Mouse (Mus musculus) midbrain, embryonic 15.5 days (tissue): Measurements from ENCODE around the gene Tnfsf18. TPM values are rescaled to one million over a fixed set of nuclear protein-coding genes. Genes with fewer than 3 reads are reported as not detected.

Source experiments
- ATAC-seq: fragments of 200-750 bp; cut with Nextera tagmentation; replicated peaks from 2 replicates; pipeline ENCODE4 v1.8.0; 2017; ENCODE audit warnings: moderate TSS enrichment
- H3K27ac ChIP-seq: fragments of 300-500 bp; sonication (generic); 2 replicates; pipeline ENCODE4 v1.5.1; 2015; ENCODE audit warnings: mild to moderate bottlenecking, inconsistent platforms
- H3K27me3 ChIP-seq: fragments of 300-500 bp; sonication (generic); replicated peaks from 2 replicates; pipeline ENCODE4 v1.6.1; 2015; ENCODE audit warnings: inconsistent platforms
- H3K36me3 ChIP-seq: fragments of 300-500 bp; sonication (generic); replicated peaks from 2 replicates; pipeline ENCODE4 v1.6.1; 2015; ENCODE audit warnings: inconsistent platforms
- H3K4me1 ChIP-seq: fragments of 300-500 bp; sonication (generic); 2 replicates; pipeline ENCODE4 v1.6.1; 2015; ENCODE audit warnings: inconsistent platforms
- H3K4me2 ChIP-seq: fragments of 300-500 bp; sonication (generic); 2 replicates; pipeline ENCODE4 v1.6.1; 2015; ENCODE audit warnings: inconsistent platforms, mild to moderate bottlenecking, moderate library complexity
- H3K4me3 ChIP-seq: fragments of 300-500 bp; sonication (generic); 2 replicates; pipeline ENCODE4 v1.5.1; 2015; ENCODE audit warnings: mild to moderate bottlenecking, inconsistent platforms
- H3K9ac ChIP-seq: fragments of 300-500 bp; sonication (generic); 2 replicates; pipeline ENCODE4 v1.6.1; 2015; ENCODE audit warnings: mild to moderate bottlenecking, inconsistent platforms
- H3K9me3 ChIP-seq: fragments of 300-500 bp; sonication (generic); 2 replicates; pipeline ENCODE4 v1.6.1; 2016; ENCODE audit warnings: inconsistent platforms
- WGBS: fragments of 180-500 bp; shearing (Covaris S2); methylation state at CpG from one replicate; pipeline ENCODE4 v1.1.7; 2015; ENCODE audit warnings: mixed read lengths; 5-methylcytosine and 5-hydroxymethylcytosine counted together
- polyA plus RNA-seq: library from polyadenylated mRNA; unstranded; fragments of >200 nt; fragmentation: Nextera tagmentation; extraction: Ambion mirVana; gene quantifications from 2 replicates; pipeline ENCODE4 v1.2.1, GENCODE M21; 2015

The Tnfsf18 gene
- polyA plus RNA-seq, 1 experiment from 2014 or later, result not detected

- no peak overlapping the region for H3K27ac ChIP-seq
- 80% methylated on average over 4 of the region's 4 CpGs for WGBS
Observed at GRCm38 (mm10) chr1:161500811-161501146, 6.3 kb downstream of the Tnfsf18 start.

DNA sequence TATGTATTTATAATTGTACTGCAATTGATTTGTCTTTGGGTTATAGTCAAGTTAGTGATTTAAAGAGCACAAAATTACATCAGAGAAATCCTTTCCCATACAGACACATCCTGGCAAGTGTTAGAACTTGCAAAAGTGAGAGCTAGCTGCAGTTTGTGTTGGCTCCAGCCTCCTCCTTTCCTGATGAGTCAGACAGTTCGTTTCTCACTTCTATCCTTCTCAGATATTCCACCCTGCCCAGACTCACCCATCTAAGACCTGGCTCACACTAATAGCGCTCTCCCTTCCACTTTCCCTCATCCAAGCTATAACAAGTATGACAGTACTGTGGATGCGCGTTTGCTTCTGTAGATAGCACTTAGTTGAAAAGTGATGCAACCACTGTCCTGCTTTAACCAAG lies 11.9 kb downstream of the Tnfsf18 start:
- Histone ChIP-seq H3K36me3 (no peaks in the 10 kb centered on the region), H3K27ac (no peak overlapping the region), H3K4me1 (no peaks in the 10 kb centered on the region), H3K9me3 (no peaks in the 10 kb centered on the region), H3K4me3 (no peak overlapping the region), H3K27me3 (no peaks in the 10 kb centered on the region), H3K4me2 (no peak overlapping the region), H3K9ac (no peak overlapping the region)
- 88% methylated on average over 4 of the region's 4 CpGs for whole genome bisulfite sequencing
- ATAC-seq, result no peak

More at GRCm38 (mm10) chr1:161500811-161501146, 6.3 kb downstream of the Tnfsf18 start:
- Histone ChIP-seq H3K4me1 (no peaks in the 10 kb centered on the region), H3K4me2 (no peak overlapping the region), H3K36me3 (no peaks in the 10 kb centered on the region), H3K27me3 (no peaks in the 10 kb centered on the region), H3K9ac (no peak overlapping the region), H3K9me3 (no peaks in the 10 kb centered on the region), H3K4me3 (no peak overlapping the region)
- no peak for ATAC-seq

DNA sequence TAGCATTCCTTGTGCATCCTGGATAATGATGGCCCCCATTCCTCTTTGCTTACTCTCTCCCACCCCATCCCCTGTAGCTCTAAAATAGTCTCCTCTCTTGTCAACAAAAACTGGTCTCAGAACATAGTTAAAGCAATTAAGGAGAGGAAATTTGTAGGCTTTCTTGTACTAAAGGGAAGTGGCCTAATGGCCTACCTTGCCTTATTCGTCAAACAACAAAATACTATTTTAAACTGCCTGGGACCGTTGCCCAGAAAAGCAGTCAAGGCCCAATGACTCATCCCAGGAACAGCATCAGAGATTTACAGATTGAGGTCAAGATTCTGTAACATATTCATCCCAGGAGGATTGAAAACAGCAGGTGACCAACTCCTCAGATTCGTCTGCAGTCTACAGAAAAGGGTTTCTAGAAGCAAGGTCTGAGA lies 13.2 kb downstream of the Tnfsf18 start:
- no peak for ATAC-seq
- no peak overlapping the region for H3K27ac ChIP-seq
- H3K36me3 ChIP-seq, result no peaks in the 10 kb centered on the region
- H3K9me3 ChIP-seq, result no peaks in the 10 kb centered on the region
- no peak overlapping the region for H3K4me3 ChIP-seq
- 71% methylated on average over 3 of the region's 3 CpGs for WGBS
- H3K27me3 ChIP-seq, result no peaks in the 10 kb centered on the region
- H3K4me1 ChIP-seq, result no peaks in the 10 kb centered on the region
- H3K4me2 ChIP-seq, result no peak overlapping the region
- H3K9ac ChIP-seq, result no peak overlapping the region

- Histone ChIP-seq H3K27me3 (no peaks in the 10 kb centered on the region), H3K4me3 (no peak overlapping the region), H3K4me1 (no peaks in the 10 kb centered on the region), H3K27ac (no peak overlapping the region), H3K9me3 (no peaks in the 10 kb centered on the region), H3K9ac (no peak overlapping the region), H3K36me3 (no peaks in the 10 kb centered on the region), H3K4me2 (no peak overlapping the region)
- WGBS, result 79% methylated on average over 3 of the region's 3 CpGs
- ATAC-seq, result no peak
Observed at GRCm38 (mm10) chr1:161517355-161517754, 22.9 kb downstream of the Tnfsf18 start.

DNA sequence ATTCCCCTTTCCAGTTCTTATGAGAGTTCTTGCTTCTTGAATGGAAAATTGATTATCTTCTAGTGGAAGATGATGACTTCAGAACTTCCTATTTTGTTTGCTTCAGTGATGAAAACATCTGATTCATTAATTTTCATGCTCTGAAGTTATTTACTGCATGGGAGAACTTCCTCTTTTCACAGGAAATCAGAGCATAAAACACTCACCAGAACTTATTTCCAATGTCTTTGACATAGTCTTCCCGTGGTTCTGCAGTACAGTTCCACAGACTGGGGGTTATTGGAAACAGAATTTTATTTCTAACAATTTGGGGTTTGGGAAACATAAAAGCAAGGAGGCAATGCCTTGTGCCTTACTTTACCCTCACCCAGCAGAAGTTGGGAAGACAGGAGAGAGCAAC lies 25.8 kb downstream of the Tnfsf18 start:
- no peak for ATAC-seq
- Histone ChIP-seq H3K4me1 (no peaks in the 10 kb centered on the region), H3K9me3 (no peaks in the 10 kb centered on the region), H3K27me3 (no peaks in the 10 kb centered on the region), H3K4me2 (no peak overlapping the region), H3K27ac (no peak overlapping the region), H3K36me3 (no peaks in the 10 kb centered on the region), H3K4me3 (no peak overlapping the region), H3K9ac (no peak overlapping the region)
- WGBS, result 86% methylated on average over 1 of the region's 1 CpGs

DNA sequence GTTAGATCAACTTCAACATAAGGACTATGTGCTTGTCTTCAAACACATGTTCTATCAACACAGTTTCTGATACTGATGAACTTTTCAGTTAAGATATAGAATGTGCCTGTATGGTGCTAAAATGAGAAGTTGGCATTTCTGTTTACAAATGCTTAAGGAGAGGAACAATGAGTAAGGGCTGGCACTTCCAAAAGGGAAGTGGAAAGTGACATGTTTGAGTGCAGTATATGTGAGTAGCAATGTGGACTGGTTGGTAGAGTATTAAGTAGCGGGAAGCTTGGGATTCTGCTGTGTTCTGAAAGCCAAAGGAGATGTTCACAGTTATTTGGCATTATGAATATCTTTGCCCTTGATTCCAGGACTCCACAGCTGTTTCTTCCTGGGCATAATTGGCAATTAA lies 33.7 kb downstream of the Tnfsf18 start:
- WGBS, result 86% methylated on average over 1 of the region's 1 CpGs
- H3K9ac ChIP-seq, result no peak overlapping the region
- H3K36me3 ChIP-seq, result no peaks in the 10 kb centered on the region
- no peak for ATAC-seq
- no peaks in the 10 kb centered on the region for H3K9me3 ChIP-seq
- no peaks in the 10 kb centered on the region for H3K27me3 ChIP-seq
- no peak overlapping the region for H3K4me2 ChIP-seq
- H3K4me1 ChIP-seq, result no peaks in the 10 kb centered on the region
- H3K4me3 ChIP-seq, result no peak overlapping the region
- no peak overlapping the region for H3K27ac ChIP-seq

GRCm38 (mm10) chr1:161550596-161551095 lies 56.2 kb downstream of the Tnfsf18 start:
- H3K4me2 ChIP-seq, result no peak overlapping the region
- H3K27ac ChIP-seq, result no peak overlapping the region
- no peak overlapping the region for H3K4me3 ChIP-seq
- no peaks in the 10 kb centered on the region for H3K27me3 ChIP-seq
- no peaks in the 10 kb centered on the region for H3K9me3 ChIP-seq
- no peaks in the 10 kb centered on the region for H3K4me1 ChIP-seq
- WGBS, result 89% methylated on average over 5 of the region's 5 CpGs
- no peaks in the 10 kb centered on the region for H3K36me3 ChIP-seq
- H3K9ac ChIP-seq, result no peak overlapping the region
- ATAC-seq, result no peak

GRCm38 (mm10) chr1:161552098-161552497 lies 57.6 kb downstream of the Tnfsf18 start:
- WGBS, result 77% methylated on average over 2 of the region's 2 CpGs
- no peak overlapping the region for H3K4me2 ChIP-seq
- H3K9ac ChIP-seq, result no peak overlapping the region
- H3K4me3 ChIP-seq, result no peak overlapping the region
- no peak for ATAC-seq
- no peaks in the 10 kb centered on the region for H3K36me3 ChIP-seq
- H3K27me3 ChIP-seq, result no peaks in the 10 kb centered on the region
- H3K9me3 ChIP-seq, result no peaks in the 10 kb centered on the region
- no peak overlapping the region for H3K27ac ChIP-seq
- H3K4me1 ChIP-seq, result no peaks in the 10 kb centered on the region

Other genes with a start within 250 kb of the Tnfsf18 start
- gene Prdx6, start 243.4 kb upstream of the Tnfsf18 start, polyA plus RNA-seq, result 126 and 140 TPM in 2 replicates
- not detected in 2 replicates for gene Tnfsf4, start 99.2 kb upstream of the Tnfsf18 start, polyA plus RNA-seq